Mouse (Mus musculus) right cerebral cortex, postnatal 10 days (tissue): ENCODE data around the gene Esm1.
"Not testable (repeated sequence)": the region's sequence is repeated elsewhere in the genome, so short reads cannot be mapped to it uniquely, and the experiment has no call there.

ENCODE experiments used
- DNase-seq, 2 experiments: peaks; one replicate each; pipeline ENCODE4 v3.0.0; 2021; ENCODE audit warnings: low spot score in 2 of 2

Gene Esm1

DNA sequence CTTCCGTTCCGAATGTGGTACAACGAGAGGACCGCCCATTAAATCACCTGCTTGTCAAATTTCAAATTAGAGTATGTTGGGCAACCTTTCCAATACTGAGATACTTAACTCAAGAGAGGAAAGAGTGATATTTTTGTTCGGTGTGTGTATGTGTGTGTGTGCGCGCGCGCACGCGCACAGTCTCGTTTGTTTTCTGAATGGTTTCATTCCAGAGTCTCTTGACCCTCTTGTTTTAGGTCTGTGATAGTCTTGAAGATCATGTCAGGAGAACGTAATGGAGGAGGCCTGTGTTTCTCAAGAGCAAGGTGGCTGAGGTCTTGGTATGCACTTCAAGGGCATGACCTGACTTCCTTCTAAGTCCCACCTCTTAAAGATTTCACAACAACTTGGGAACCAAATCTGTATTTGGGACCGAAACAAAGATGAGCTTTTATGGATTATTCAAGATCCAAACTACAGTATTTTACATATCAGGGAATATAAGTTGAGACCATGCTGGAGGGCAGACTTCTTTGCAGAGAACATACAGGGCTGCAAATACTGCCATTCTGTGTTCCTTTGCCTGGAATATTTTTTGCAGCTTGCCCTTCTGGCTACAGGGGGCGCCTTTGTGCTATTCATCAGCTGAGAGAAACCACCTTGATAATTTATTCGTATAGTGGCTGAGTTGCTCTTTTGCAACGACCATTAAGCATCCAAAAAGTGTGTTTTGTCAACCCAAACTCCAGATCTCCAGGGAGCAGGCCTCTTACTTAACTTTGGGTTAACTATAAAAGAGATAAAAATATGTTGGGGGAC lies 18.4 kb downstream of the Esm1 start:
- DNase-seq = peak in 1 of 2 experiments; percentile 29

DNA sequence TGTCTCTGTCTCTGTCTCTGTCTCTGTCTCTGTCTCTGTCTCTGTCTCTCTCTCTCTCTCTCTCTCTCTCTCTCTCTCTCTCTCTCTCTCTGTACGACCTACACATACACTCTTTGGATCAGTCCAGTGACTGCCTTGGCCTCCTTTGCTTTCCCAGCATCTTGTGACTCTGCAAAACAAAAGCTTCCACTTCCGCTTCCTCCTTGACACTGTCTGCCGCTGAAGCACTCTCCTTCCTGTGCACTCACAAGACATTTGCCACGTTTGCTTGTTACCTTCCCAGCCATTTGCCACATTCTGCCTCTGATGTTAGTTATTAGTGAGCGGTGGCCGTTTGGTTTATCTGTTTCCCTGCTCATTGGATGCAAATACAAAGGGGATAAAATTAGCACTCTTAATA lies 32.7 kb downstream of the Esm1 start:
- DNase-seq = no peak

DNA sequence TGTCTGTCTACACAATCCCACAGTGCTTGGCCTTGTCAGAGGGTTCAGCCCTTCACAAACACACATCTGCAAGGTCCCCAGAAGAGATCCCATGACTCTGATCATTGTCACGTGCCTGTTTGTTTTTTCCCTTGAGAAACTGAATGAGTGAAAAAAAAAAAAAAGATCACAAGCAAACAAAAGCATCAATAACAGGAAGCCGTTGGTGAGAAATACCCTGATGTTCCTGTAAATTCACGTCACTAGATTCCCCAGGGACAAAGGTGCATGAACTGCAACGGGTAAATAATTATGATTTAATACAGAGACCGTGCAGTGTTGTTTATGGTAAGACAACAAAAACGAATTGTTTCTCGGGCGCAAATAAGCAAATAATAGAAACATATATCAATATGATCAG lies 35.6 kb downstream of the Esm1 start:
- DNase-seq = no peak

DNA sequence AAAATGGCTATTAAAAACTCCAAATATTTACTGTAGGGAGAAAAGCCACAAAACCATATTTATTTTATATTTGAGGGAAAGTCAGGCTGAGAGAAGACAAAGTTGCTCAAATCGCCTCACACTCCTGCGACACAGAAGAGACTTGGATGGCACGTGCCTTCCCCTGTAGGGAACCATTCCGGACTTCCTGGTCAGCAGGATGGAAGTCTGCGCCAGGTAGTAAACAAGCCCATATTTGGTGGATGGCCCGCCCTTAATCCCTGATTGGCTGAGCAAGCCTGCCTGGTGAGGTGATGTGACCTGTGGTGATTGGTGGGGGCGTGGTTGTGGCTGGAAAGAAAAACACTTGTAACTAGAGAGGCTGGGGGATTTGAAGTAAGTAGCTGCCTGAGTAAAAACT lies 43.1 kb downstream of the Esm1 start:
- not testable (repeated sequence) for DNase-seq

DNA sequence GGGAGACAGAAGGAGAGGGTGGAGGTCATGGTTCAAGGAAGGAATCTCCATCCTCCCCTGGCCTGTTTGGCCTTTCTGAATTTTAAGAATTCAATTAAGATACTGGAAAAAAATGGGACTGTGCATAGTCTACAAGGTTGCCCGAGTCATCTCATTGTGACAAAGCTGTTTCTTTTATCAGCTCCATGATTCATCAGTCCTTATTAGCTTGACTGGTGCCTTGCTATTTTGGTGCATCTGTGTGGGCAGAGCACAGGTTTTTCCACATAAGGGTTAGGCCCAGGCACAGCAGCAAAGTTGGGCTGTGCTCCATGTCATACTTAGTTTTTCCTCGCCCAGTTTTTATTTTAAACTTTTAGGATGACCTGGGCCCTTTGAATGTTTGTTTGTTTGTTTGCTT lies 47.3 kb downstream of the Esm1 start:
- DNase-seq = no peak

DNA sequence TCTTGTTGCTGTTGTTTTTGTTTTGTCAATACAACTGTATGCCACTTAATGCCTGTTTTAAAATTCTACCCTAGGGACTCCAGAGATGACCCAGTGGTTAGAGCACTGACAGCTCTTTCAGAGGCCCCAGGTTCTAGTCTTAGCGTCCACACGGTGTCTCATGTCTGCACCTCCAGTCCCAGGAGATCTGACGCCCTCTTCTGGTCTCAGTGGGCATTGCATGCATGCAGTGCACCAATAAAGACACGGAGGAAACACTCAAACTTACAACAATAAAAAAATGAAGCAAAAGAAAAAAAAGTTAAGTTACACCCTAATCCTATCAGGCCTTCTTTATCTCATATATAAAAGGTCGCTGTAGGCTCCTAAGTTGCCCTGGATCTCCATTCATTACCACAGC lies 47.7 kb downstream of the Esm1 start:
- DNase-seq = no peak

DNA sequence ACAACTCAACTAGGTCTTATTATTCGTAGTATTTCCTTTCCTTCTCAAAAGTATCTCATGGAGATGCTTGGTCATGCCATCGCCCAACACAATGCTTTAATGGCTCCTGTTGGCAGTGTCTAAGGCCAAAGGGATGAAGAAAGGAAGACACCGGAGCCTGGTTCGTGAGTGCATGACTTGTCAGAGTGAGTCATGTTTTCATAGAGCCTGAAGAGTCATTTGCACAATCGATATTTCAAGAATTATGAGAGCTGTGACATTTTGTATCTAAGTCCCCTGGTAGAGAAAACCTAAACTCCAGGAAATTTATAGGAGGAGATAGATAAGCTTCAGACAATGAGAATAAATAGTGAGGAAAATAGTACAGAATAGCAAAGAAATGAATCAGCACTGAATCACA lies 49.8 kb downstream of the Esm1 start:
- no peak for DNase-seq

DNA sequence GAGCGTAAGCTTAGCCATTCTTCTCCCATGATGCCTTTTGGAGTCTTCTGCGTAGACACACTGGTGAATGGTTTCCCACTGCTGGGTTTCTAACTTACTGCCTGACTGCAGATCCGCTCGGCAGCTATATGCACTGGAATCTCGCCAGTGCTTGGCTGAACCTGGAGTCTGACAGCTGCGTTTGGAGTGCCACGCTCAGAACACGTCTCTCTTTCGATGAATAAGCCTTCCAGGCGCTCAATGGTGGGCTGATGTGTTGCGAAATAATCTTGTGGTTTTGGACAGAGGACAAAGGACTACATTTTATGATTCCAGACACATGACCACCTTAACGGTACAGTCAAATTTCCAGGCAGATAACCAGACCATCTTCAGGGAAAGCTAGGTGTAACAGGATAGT lies 53.4 kb downstream of the Esm1 start:
- peak; percentile 75 to 78 for DNase-seq

DNA sequence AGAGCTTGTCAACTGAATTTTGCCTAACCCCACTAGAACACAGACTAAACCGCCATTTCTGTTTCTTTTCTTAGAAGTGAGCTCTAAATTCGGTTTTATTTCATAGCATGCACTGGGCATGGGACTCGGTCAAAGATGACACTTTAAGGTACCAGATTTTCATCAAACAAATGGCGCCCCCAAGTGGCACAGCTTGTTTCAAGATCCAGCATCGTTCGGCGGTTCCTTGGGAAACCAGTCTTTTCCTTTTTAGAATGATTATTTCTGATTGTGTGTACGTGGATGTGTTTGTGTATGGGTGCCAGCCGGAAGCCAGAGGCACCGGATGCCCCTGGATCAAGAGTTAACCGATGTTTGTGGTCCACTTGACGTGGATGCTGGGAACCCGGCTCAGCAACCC lies 55.8 kb downstream of the Esm1 start:
- peak; percentile 50 to 75 for DNase-seq

DNA sequence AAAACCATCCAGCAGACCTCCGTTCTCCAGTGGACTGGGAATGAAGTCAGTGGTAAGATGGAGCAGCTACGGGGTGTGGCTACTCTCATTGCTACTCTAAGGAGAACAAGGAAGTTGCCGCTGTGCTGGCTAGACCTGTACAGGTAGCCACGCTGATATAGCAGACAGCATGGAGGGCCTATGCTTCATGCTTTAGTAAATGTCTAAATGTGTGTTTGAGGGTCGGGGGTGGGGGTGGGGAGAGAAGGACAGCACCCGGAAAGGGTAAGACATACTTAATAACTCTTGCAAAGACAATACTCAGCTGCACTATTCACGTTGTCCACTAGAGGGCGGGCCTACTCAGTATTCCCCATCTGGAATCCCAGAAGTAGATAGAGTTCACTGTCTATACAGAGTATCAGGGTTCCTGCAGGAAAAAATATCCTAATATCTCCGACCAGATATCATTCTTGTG lies 57.1 kb downstream of the Esm1 start:
- DNase-seq = peak; percentile 69 to 84

DNA sequence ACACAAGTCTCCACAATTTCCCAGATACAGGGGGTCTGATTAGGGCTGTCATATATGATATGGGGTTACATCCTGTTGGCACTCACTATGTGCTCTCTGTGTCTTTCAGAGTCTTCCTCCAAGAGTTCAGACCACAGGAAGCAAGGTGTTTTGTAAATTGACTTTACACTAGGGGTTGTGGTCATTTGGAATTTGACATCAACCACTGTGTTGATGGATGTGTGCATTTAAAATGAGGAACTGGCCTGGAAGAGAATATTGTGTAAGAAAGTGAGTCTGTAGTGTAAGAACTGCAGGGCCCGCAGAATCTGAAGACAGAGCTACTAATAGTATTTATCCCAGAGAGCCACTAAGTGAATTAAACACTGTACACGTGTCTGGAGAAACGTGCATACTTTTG lies 57.7 kb downstream of the Esm1 start:
- DNase-seq = no peak
